Mouse (Mus musculus): Measurements from ENCODE around the gene Hsd17b1. TPM values are rescaled to one million over a fixed set of nuclear protein-coding genes. Genes with fewer than 3 reads are reported as not detected.

Gene Hsd17b1
- polyA plus RNA-seq (2015; fragmentation: Nextera tagmentation; extraction: Ambion mirVana), result 0.28 and 0.30 TPM in 2 replicates

DNA sequence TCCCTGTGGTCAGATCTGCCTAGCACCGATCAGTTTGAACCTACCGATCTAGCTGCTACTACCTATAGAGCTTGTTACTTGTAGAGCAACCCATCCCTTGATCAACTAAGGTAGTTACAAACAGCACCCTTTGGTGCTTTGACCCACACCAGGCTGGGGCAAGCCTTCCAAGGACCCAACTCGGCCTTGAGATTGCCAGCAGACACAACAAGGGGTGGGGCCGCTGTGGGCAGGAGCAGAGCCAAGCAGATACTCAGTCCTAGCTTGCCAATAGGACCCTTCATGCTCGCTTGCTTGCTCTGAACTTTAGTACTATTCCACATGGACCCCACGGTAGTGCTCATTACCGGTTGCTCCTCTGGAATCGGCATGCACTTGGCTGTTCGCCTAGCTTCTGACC lies at the start of gene Hsd17b1:
Gene Hsd17b1 (plus strand): TSS at position 291 of the 400 bp plus-strand sequence.
- Histone ChIP-seq H3K27ac (ENCODE audit: low read length) (no peak within 1 kb of the TSS), H3K27me3 (ENCODE audit: control insufficient read depth, insufficient read depth, low read depth, low read length) (peaks cover 43% of the 10 kb centered on the region)

DNA sequence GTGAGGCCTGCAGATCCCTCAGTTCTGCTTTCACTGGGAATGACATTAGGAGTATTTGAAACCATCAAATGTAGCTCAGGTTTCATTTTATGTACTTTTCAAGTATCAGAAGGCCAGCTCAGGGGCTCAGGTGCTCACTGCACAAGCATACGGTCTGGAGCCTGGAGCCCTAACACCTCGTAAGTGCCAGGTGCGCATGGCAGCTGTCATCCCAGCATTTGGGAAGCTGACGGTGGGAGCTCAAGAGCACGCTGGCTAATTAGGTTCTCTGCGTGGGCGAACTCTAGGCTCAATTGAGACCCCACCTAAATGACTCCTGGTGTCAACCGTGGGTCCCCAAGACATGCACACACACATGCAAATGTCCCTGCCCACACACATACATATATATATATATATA lies 48.9 kb upstream of the Hsd17b1 start:
- 90% methylated on average over 8 of the region's 8 CpGs for WGBS (ENCODE audit: insufficient replicate concordance)
- Histone ChIP-seq H3K4me1 (ENCODE audit: control insufficient read depth, low read depth, low read length) (no peaks in the 10 kb centered on the region), H3K4me2 (ENCODE audit: low read depth, low read length) (no peak overlapping the region), H3K4me3 (ENCODE audit: low read depth, low read length) (no peak overlapping the region), H3K27ac (ENCODE audit: low read length) (no peak overlapping the region), H3K36me3 (ENCODE audit: control insufficient read depth, insufficient read depth) (peaks cover 57% of the 10 kb centered on the region), H3K9ac (ENCODE audit: low read depth, low read length) (no peak overlapping the region), H3K9me3 (replicated peaks; ENCODE audit: control insufficient read depth, low read length) (no peaks in the 10 kb centered on the region), H3K27me3 (ENCODE audit: control insufficient read depth, insufficient read depth, low read depth, low read length) (no peaks in the 10 kb centered on the region)
- ATAC-seq (ENCODE audit: low read depth), result no peak

More for the DNA sequence above, at the start of gene Hsd17b1:
- no peaks in the 10 kb centered on the region for H3K9me3 ChIP-seq (replicated peaks; ENCODE audit: control insufficient read depth, low read length)
- no peak for ATAC-seq (ENCODE audit: low read depth)
- H3K4me2 ChIP-seq (ENCODE audit: low read depth, low read length), result no peak within 1 kb of the TSS
- H3K4me3 ChIP-seq (ENCODE audit: low read depth, low read length), result no peak within 1 kb of the TSS
- 72% methylated on average over 9 of the region's 9 CpGs for WGBS (ENCODE audit: insufficient replicate concordance)
- H3K4me1 ChIP-seq (ENCODE audit: control insufficient read depth, low read depth, low read length), result peaks cover 18% of the 10 kb centered on the region
- H3K9ac ChIP-seq (ENCODE audit: low read depth, low read length), result no peak within 1 kb of the TSS
- no peaks in the 10 kb centered on the region for H3K36me3 ChIP-seq (ENCODE audit: control insufficient read depth, insufficient read depth)

DNA sequence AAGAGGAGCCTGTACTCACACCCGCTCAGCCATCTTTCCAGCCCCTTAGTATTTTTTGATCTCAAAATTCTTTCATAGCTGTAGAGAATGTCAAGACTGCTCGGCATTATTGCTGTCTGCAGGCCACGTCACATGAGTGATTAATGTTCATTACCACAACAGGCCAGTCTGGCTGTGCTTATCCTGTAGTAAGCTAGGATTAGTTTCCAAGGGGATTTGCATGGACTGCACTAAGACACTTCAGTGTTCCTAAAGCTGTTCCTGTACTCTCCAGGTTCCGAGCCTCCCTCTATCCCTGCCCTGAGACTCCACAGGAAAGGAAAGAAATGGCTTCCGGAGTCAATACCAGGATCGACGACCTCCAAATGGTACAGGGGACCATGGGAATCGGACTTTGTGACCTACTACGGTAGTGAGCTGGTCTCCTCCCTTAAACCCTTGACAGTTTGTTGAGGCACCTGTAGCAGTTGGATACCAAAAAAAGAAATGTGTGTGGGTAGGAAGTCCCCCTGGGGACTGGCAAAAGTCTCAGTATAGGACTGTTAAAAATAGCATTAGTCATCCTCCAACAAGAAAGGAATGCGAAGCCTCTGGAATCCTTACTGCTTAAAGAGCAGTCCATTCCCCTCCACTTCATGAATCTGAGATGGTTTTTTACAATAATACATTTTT lies 47.9 kb upstream of the Hsd17b1 start:
- Histone ChIP-seq H3K9ac (ENCODE audit: low read depth, low read length) (no peak overlapping the region), H3K9me3 (replicated peaks; ENCODE audit: control insufficient read depth, low read length) (no peaks in the 10 kb centered on the region), H3K27me3 (ENCODE audit: control insufficient read depth, insufficient read depth, low read depth, low read length) (no peaks in the 10 kb centered on the region), H3K4me1 (ENCODE audit: control insufficient read depth, low read depth, low read length) (no peaks in the 10 kb centered on the region), H3K4me2 (ENCODE audit: low read depth, low read length) (no peak overlapping the region), H3K27ac (ENCODE audit: low read length) (no peak overlapping the region), H3K36me3 (ENCODE audit: control insufficient read depth, insufficient read depth) (peaks cover 64% of the 10 kb centered on the region), H3K4me3 (ENCODE audit: low read depth, low read length) (no peak overlapping the region)
- 82% methylated on average over 10 of the region's 10 CpGs for WGBS (ENCODE audit: insufficient replicate concordance)
- ATAC-seq (ENCODE audit: low read depth), result no peak

DNA sequence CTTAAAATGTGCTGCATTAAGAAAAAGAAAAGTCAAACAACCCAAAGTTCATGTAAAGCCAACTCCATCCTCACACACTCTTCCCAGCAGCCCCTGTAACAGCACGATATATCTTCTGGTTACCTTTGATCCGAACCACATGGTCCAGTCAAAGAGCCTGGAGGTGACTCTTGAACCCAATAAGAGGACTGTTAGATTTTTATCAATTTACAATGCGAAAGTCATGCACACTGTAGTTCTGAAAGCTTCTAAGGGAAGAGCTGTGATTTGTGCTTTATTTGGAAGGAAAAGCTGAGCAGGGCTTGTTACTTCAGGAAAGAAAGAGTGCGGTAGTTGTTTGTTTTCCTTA lies 47.4 kb upstream of the Hsd17b1 start:
- Histone ChIP-seq H3K9ac (ENCODE audit: low read depth, low read length) (no peak overlapping the region), H3K4me2 (ENCODE audit: low read depth, low read length) (no peak overlapping the region), H3K27me3 (ENCODE audit: control insufficient read depth, insufficient read depth, low read depth, low read length) (no peaks in the 10 kb centered on the region), H3K27ac (ENCODE audit: low read length) (no peak overlapping the region), H3K36me3 (ENCODE audit: control insufficient read depth, insufficient read depth) (peaks cover 64% of the 10 kb centered on the region), H3K4me3 (ENCODE audit: low read depth, low read length) (no peak overlapping the region), H3K4me1 (ENCODE audit: control insufficient read depth, low read depth, low read length) (no peaks in the 10 kb centered on the region), H3K9me3 (replicated peaks; ENCODE audit: control insufficient read depth, low read length) (no peaks in the 10 kb centered on the region)
- ATAC-seq (ENCODE audit: low read depth), result no peak
- 70% methylated on average over 4 of the region's 4 CpGs for WGBS (ENCODE audit: insufficient replicate concordance)

DNA sequence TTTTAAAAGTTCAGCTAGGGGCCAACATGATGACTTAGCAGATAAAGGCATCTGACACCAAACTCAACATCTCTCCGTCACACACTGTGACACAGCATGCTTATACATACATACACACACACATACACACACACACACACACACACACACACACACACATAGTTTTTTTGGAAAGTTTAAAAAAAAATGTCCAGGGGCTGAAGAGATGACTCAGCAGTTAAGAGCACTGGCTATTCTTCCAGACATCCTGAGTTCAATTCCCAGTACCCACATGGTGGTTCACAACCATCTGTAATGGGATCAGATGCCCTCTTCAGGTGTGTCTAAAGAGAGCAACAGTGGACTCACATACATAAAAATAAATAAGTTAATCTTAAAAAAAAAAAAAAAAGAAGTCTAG lies 46.7 kb upstream of the Hsd17b1 start:
- Histone ChIP-seq H3K4me3 (ENCODE audit: low read depth, low read length) (no peak overlapping the region), H3K27me3 (ENCODE audit: control insufficient read depth, insufficient read depth, low read depth, low read length) (no peaks in the 10 kb centered on the region), H3K9me3 (replicated peaks; ENCODE audit: control insufficient read depth, low read length) (no peaks in the 10 kb centered on the region), H3K36me3 (ENCODE audit: control insufficient read depth, insufficient read depth) (peaks cover 67% of the 10 kb centered on the region), H3K4me1 (ENCODE audit: control insufficient read depth, low read depth, low read length) (no peaks in the 10 kb centered on the region), H3K4me2 (ENCODE audit: low read depth, low read length) (no peak overlapping the region), H3K9ac (ENCODE audit: low read depth, low read length) (no peak overlapping the region), H3K27ac (ENCODE audit: low read length) (no peak overlapping the region)
- 68% methylated on average over 1 of the region's 1 CpGs for WGBS (ENCODE audit: insufficient replicate concordance)
- no peak for ATAC-seq (ENCODE audit: low read depth)

DNA sequence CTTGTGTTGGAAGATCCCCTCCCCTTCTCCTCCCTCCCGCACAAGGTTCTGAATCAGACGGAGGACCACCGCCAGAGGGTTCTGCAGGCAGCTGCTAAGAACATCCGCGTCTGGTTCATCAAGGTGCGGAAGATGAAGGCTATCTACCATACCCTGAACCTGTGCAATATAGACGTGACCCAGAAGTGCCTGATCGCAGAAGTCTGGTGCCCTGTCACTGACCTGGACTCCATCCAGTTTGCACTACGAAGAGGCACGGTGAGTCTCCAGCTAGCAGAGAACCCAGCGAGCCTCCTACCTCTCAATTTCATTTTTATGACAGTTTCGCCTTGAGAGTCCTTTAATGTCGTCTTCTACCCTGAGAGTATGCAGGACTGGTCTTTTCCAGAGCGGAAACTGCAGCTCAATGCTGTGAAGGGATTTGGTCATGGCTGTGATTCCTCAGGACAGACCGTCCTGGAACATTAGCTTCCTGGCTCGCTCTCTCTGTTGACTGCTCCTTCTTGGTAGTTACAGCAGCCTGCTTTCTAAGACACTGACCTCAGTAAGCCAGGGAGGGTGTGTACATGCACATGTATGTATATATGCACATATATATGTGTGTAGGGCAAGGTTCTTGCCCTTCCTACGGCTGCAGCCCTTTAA lies 44.2 kb upstream of the Hsd17b1 start:
- no peaks in the 10 kb centered on the region for H3K27me3 ChIP-seq (ENCODE audit: control insufficient read depth, insufficient read depth, low read depth, low read length)
- 91% methylated on average over 17 of the region's 17 CpGs for WGBS (ENCODE audit: insufficient replicate concordance)
- ATAC-seq (ENCODE audit: low read depth), result no peak

DNA sequence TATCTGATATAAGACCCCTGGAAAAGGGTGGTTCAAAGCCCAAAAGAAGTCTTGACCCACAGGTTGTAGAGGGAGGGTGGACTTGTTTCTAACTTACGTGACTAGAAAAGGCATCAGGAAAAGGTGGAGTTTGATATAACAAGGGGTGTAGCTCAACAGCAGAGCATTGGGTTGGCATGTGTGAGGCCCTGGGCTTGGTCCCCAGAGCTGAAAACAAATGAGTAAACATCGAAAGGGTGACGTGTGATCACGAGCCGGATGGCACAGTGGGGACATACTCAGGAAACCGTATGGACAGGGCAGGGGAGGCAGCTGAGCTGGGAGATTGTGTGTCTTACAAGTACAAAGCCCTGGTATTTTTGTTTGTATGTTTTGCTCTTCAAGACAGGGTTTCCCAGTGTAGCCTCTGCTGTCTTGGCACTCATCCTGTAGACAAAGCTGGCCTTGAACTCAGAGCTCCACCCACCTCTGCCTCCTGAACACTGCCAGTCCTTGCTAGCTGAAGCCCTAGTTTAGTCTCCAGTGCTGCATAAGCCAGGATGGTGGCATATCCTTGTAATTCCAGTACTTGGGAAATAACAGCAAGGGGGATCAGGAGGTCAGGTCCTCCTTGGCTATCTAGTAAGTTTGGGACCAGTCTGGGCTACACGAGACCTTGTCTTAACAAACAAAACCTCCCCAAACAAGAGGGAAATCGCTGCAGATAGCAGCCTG lies 43.4 kb upstream of the Hsd17b1 start:
- H3K4me3 ChIP-seq (ENCODE audit: low read depth, low read length), result no peak overlapping the region
- ATAC-seq (ENCODE audit: low read depth), result no peak
- no peaks in the 10 kb centered on the region for H3K27me3 ChIP-seq (ENCODE audit: control insufficient read depth, insufficient read depth, low read depth, low read length)
- no peak overlapping the region for H3K4me2 ChIP-seq (ENCODE audit: low read depth, low read length)
- peaks cover 72% of the 10 kb centered on the region for H3K36me3 ChIP-seq (ENCODE audit: control insufficient read depth, insufficient read depth)
- no peak overlapping the region for H3K9ac ChIP-seq (ENCODE audit: low read depth, low read length)
- no peak overlapping the region for H3K27ac ChIP-seq (ENCODE audit: low read length)
- 90% methylated on average over 8 of the region's 8 CpGs for WGBS (ENCODE audit: insufficient replicate concordance)
- no peaks in the 10 kb centered on the region for H3K4me1 ChIP-seq (ENCODE audit: control insufficient read depth, low read depth, low read length)
- H3K9me3 ChIP-seq (replicated peaks; ENCODE audit: control insufficient read depth, low read length), result no peaks in the 10 kb centered on the region

More for the DNA sequence above, 44.2 kb upstream of the Hsd17b1 start:
- H3K4me2 ChIP-seq (ENCODE audit: low read depth, low read length), result no peak overlapping the region
- no peaks in the 10 kb centered on the region for H3K9me3 ChIP-seq (replicated peaks; ENCODE audit: control insufficient read depth, low read length)
- no peak overlapping the region for H3K27ac ChIP-seq (ENCODE audit: low read length)
- H3K4me3 ChIP-seq (ENCODE audit: low read depth, low read length), result no peak overlapping the region
- no peak overlapping the region for H3K9ac ChIP-seq (ENCODE audit: low read depth, low read length)
- H3K4me1 ChIP-seq (ENCODE audit: control insufficient read depth, low read depth, low read length), result no peaks in the 10 kb centered on the region
- H3K36me3 ChIP-seq (ENCODE audit: control insufficient read depth, insufficient read depth), result peaks cover 70% of the 10 kb centered on the region

GRCm38 (mm10) chr11:101035328-101035695 lies 42.9 kb upstream of the Hsd17b1 start:
- Histone ChIP-seq H3K4me3 (ENCODE audit: low read depth, low read length) (no peak overlapping the region), H3K27me3 (ENCODE audit: control insufficient read depth, insufficient read depth, low read depth, low read length) (no peaks in the 10 kb centered on the region), H3K4me1 (ENCODE audit: control insufficient read depth, low read depth, low read length) (no peaks in the 10 kb centered on the region), H3K9ac (ENCODE audit: low read depth, low read length) (no peak overlapping the region), H3K36me3 (ENCODE audit: control insufficient read depth, insufficient read depth) (peaks cover 72% of the 10 kb centered on the region), H3K27ac (ENCODE audit: low read length) (no peak overlapping the region), H3K9me3 (replicated peaks; ENCODE audit: control insufficient read depth, low read length) (no peaks in the 10 kb centered on the region), H3K4me2 (ENCODE audit: low read depth, low read length) (no peak overlapping the region)
- 83% methylated on average over 4 of the region's 4 CpGs for WGBS (ENCODE audit: insufficient replicate concordance)
- no peak for ATAC-seq (ENCODE audit: low read depth)

DNA sequence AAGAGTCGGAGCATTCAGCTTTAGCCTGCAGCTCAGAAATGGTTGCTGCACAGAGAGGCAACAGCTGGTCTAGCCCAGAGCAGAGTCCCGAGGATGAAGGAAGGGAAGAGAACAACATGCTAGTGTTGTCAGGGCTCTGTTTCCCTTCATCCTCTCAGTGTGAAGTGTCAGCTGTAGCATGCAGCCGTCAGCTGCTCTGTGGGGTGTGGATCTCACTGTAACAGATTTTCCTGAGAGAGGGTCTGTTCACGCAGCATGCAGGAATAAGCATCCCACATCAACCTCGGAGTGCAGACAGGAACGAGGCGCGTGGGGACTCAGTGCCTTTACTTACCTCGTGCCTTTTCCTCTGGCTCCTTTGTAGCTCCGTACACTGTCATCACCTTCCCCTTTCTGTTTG lies 40.4 kb upstream of the Hsd17b1 start:
- no peak for ATAC-seq (ENCODE audit: low read depth)
- 84% methylated on average over 10 of the region's 10 CpGs for WGBS (ENCODE audit: insufficient replicate concordance)
- no peak overlapping the region for H3K4me2 ChIP-seq (ENCODE audit: low read depth, low read length)
- H3K4me1 ChIP-seq (ENCODE audit: control insufficient read depth, low read depth, low read length), result no peaks in the 10 kb centered on the region
- no peak overlapping the region for H3K4me3 ChIP-seq (ENCODE audit: low read depth, low read length)
- H3K27me3 ChIP-seq (ENCODE audit: control insufficient read depth, insufficient read depth, low read depth, low read length), result no peaks in the 10 kb centered on the region
- no peak overlapping the region for H3K27ac ChIP-seq (ENCODE audit: low read length)
- H3K9ac ChIP-seq (ENCODE audit: low read depth, low read length), result no peak overlapping the region
- H3K36me3 ChIP-seq (ENCODE audit: control insufficient read depth, insufficient read depth), result peaks cover 74% of the 10 kb centered on the region
- no peaks in the 10 kb centered on the region for H3K9me3 ChIP-seq (replicated peaks; ENCODE audit: control insufficient read depth, low read length)

Data from liver, embryonic 16.5 days (tissue).